Comparison of ENCODE assay signal across 19 mouse cellular contexts in the genomic region with DNA sequence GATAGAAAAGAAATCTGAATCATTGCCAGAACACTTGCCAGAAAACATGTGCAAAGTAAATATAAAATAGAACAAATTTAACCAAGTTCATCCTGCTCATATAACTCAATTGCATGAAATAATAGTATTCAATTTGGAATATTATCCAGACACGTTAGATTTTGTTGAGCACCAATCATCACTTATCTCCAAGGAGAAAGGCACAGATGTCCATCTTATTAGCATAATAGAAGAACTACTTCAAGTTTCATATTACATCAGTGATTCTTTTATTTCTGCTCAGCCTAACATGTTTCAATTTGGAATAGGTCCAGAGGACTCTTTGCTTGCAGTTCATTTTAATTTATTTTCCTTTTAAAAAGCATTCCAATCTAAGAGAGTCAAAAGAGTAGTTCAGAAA.
"Had no signal": no experiment of that assay in that cellular context is flagged by ENCODE, and none has a peak within 500 bp of the region (broad histone marks: within the 10 kb centered on the region; RNA-seq: fewer than 3 reads in every experiment).

No protein-coding gene starts in this region.

- ATAC-seq: liver, embryonic 12.5 days; midbrain, embryonic 13.5 days; midbrain, embryonic 16.5 days had no signal

- H3K9me3 ChIP-seq: limb, embryonic 10.5 days; limb, embryonic 13.5 days; liver, embryonic 12.5 days; liver, embryonic 15.5 days; midbrain, embryonic 13.5 days; stomach, embryonic 15.5 days had no signal

- H3K27me3 ChIP-seq: limb, embryonic 13.5 days; liver, embryonic 12.5 days; liver, embryonic 15.5 days; midbrain, embryonic 13.5 days; stomach, embryonic 15.5 days had no signal

- DNase-seq: kidney, adult 11 months; kidney, postnatal 25 days; layer of hippocampus, adult 9-11 months; liver; lung, adult 18-20 months; right cerebral cortex, postnatal 25 days; spleen, adult 18-20 months; thymus, adult 18-20 months; thymus, postnatal 14 days; thymus, postnatal 4 days had no signal

- H3K4me2 ChIP-seq: limb, embryonic 13.5 days; liver, embryonic 12.5 days; liver, embryonic 15.5 days; midbrain, embryonic 13.5 days; stomach, embryonic 15.5 days had no signal

- H3K36me3 ChIP-seq: limb, embryonic 10.5 days; limb, embryonic 13.5 days; liver, embryonic 12.5 days; liver, embryonic 15.5 days; midbrain, embryonic 13.5 days; stomach, embryonic 15.5 days had no signal

- H3K4me3 ChIP-seq: layer of hippocampus, adult 2 months; limb, embryonic 10.5 days; limb, embryonic 13.5 days; liver, embryonic 12.5 days; liver, embryonic 15.5 days; midbrain, embryonic 13.5 days; stomach, embryonic 15.5 days had no signal

- H3K27ac ChIP-seq: layer of hippocampus, adult 2 months; limb, embryonic 10.5 days; limb, embryonic 13.5 days; liver, embryonic 12.5 days; liver, embryonic 15.5 days; macrophage; midbrain, embryonic 13.5 days; stomach, embryonic 15.5 days had no signal

- H3K9ac ChIP-seq: limb, embryonic 13.5 days; liver, embryonic 12.5 days; liver, embryonic 15.5 days; midbrain, embryonic 13.5 days; stomach, embryonic 15.5 days had no signal

- H3K4me1 ChIP-seq: limb, embryonic 10.5 days; limb, embryonic 13.5 days; liver, embryonic 12.5 days; liver, embryonic 15.5 days; midbrain, embryonic 13.5 days; stomach, embryonic 15.5 days had no signal
